ENCODE assay signal across 11 mouse cellular contexts in genomic region chr17:51461248-51461647, GRCm38 (mm10).
A peak's percentile ranks its signal among the peaks of the same experiment; 100 is the strongest.
DNase-seq lines count a peak whose midpoint lies in the region; ATAC-seq lines count a peak whose summit lies in the region.
"Had no signal": no experiment of that assay in that cellular context is flagged by ENCODE, and none has a peak within 500 bp of the region (broad histone marks: within the 10 kb centered on the region; RNA-seq: fewer than 3 reads in every experiment).

No protein-coding gene starts in this region.

- no peak overlapping the region for H3K9ac ChIP-seq in heart, embryonic 13.5 days
- no peak overlapping the region for H3K9ac ChIP-seq in hindbrain, embryonic 15.5 days
- H3K9ac ChIP-seq: liver, embryonic 14.5 days had no signal

- no peaks in the 10 kb centered on the region for H3K9me3 ChIP-seq in heart, embryonic 13.5 days
- H3K9me3 ChIP-seq in hindbrain, embryonic 15.5 days: no peaks in the 10 kb centered on the region

- peak overlapping the region; percentile 15; the same call in 1 of the 2 replicates for H3K4me3 ChIP-seq in heart, embryonic 13.5 days
- H3K4me3 ChIP-seq in hindbrain, embryonic 15.5 days: peak overlapping the region; percentile 22

- no peak overlapping the region for H3K27ac ChIP-seq in heart, embryonic 13.5 days (replicated peaks)
- H3K27ac ChIP-seq in hindbrain, embryonic 15.5 days (replicated peaks): no peak overlapping the region
- H3K27ac ChIP-seq: liver, embryonic 14.5 days had no signal

- no peaks in the 10 kb centered on the region for H3K4me1 ChIP-seq in heart, embryonic 13.5 days
- 0 out of 2 replicates have a peak, but pooled peaks cover 7% of the 10 kb centered on the region for H3K4me1 ChIP-seq in hindbrain, embryonic 15.5 days (replicated peaks)

- H3K36me3 ChIP-seq in heart, embryonic 13.5 days: no peaks in the 10 kb centered on the region
- H3K36me3 ChIP-seq in hindbrain, embryonic 15.5 days: no peaks in the 10 kb centered on the region

- no peak for ATAC-seq in heart, embryonic 13.5 days (ENCODE audit: extremely low read depth, insufficient number of reproducible peaks, low FRiP score, low TSS enrichment)
- no peak for ATAC-seq in hindbrain, embryonic 15.5 days (ENCODE audit: low FRiP score, low read depth)
- ATAC-seq: intestine, embryonic 16.5 days had no signal

- intact Hi-C loops in heart, postnatal 36 days (cut with DNase I): no loop called here

- DNase-seq in heart, postnatal 36 days: no peak
- peak; percentile 30 to 38 for DNase-seq in right cerebral cortex, postnatal 10 days (ENCODE audit: low spot score in 2 of 2)
- DNase-seq in right cerebral cortex, postnatal 36 days (ENCODE audit: low spot score in 2 of 2): no peak
- DNase-seq in retina, postnatal 1 day: peak; percentile 28
- no peak for DNase-seq in testis, postnatal 10 days (ENCODE audit: low spot score)
- no peak for DNase-seq in cerebellum, postnatal 4 days (ENCODE audit: low spot score in 2 of 2)
- DNase-seq: thymus, postnatal 36 days had no signal

- WGBS in heart, embryonic 13.5 days: 54% methylated on average over 14 of the region's 14 CpGs
- 48% methylated on average over 14 of the region's 14 CpGs for WGBS in hindbrain, embryonic 15.5 days

- H3K4me2 ChIP-seq in heart, embryonic 13.5 days: peak overlapping the region; percentile 49
- peak overlapping the region; percentile 47 for H3K4me2 ChIP-seq in hindbrain, embryonic 15.5 days

- no peaks in the 10 kb centered on the region for H3K27me3 ChIP-seq in heart, embryonic 13.5 days (replicated peaks)
- no peaks in the 10 kb centered on the region for H3K27me3 ChIP-seq in hindbrain, embryonic 15.5 days

Comparison
In these comparisons a context has a peak if more than half of its experiments do, and no peak if none do; other contexts are left out.
1. DNase-seq: peak in right cerebral cortex, postnatal 10 days (2 of 2) and retina, postnatal 1 day (single experiment); none in heart, postnatal 36 days (0 of 2), right cerebral cortex, postnatal 36 days (0 of 2), testis, postnatal 10 days (single experiment) and cerebellum, postnatal 4 days (0 of 2).